Mouse (Mus musculus) yolk sac, embryonic 10.5 days (tissue): ENCODE results near the gene Tm6sf2.

ENCODE experiments used
- DNase-seq: peaks from one replicate; pipeline ENCODE4 v3.0.0-alpha.2; 2017; ENCODE audit warnings: low spot score

Tm6sf2 gene

GRCm38 (mm10) chr8:70089296-70089960, 16.7 kb downstream of the Tm6sf2 start:
- DNase-seq, result no peak

- DNase-seq, result no peak
Observed at GRCm38 (mm10) chr8:70092786-70093185, 20.1 kb downstream of the Tm6sf2 start.

GRCm38 (mm10) chr8:70099276-70099675, 26.6 kb downstream of the Tm6sf2 start:
- no peak for DNase-seq

GRCm38 (mm10) chr8:70100241-70100640, 27.5 kb downstream of the Tm6sf2 start:
- DNase-seq, result no peak

GRCm38 (mm10) chr8:70104506-70104905, 31.8 kb downstream of the Tm6sf2 start:
- DNase-seq, result peak; percentile 12

- no peak for DNase-seq
Observed at GRCm38 (mm10) chr8:70104922-70105321, 32.2 kb downstream of the Tm6sf2 start.

- no peak for DNase-seq
Observed at GRCm38 (mm10) chr8:70110451-70110850, 37.7 kb downstream of the Tm6sf2 start.

GRCm38 (mm10) chr8:70111192-70111795, 38.6 kb downstream of the Tm6sf2 start:
- no peak for DNase-seq

- DNase-seq, result no peak
Observed at GRCm38 (mm10) chr8:70112401-70113016, 39.8 kb downstream of the Tm6sf2 start.

GRCm38 (mm10) chr8:70114488-70114887, 41.8 kb downstream of the Tm6sf2 start:
- DNase-seq, result no peak

- DNase-seq, result no peak
Observed at GRCm38 (mm10) chr8:70114892-70115291, 42.2 kb downstream of the Tm6sf2 start.

- peak; percentile 47 for DNase-seq
Observed at GRCm38 (mm10) chr8:70117611-70118010, 44.9 kb downstream of the Tm6sf2 start.

GRCm38 (mm10) chr8:70118726-70119700, 46.3 kb downstream of the Tm6sf2 start:
- no peak for DNase-seq

- peak; percentile 55 for DNase-seq
Observed at GRCm38 (mm10) chr8:70120667-70121066, 47.9 kb downstream of the Tm6sf2 start, which contains the start of gene Ncan. Gene Ncan (minus strand): TSS chr8:70120873.

- DNase-seq, result no peak
Observed at GRCm38 (mm10) chr8:70122863-70123262, 50.1 kb downstream of the Tm6sf2 start.

- no peak for DNase-seq
Observed at GRCm38 (mm10) chr8:70124992-70125391, 52.3 kb downstream of the Tm6sf2 start.

GRCm38 (mm10) chr8:70128435-70128834, 55.7 kb downstream of the Tm6sf2 start:
- no peak for DNase-seq

GRCm38 (mm10) chr8:70129309-70129952, 56.7 kb downstream of the Tm6sf2 start:
- no peak for DNase-seq
